Mouse (Mus musculus) lung, adult 2 months (tissue): ENCODE measurements at regions not wholly inside any gene's neighbourhood (a gene's known extent, or its start where the extent isn't known, plus 50 kb on each side); places are given as distances from the start of the nearest gene placed in this dataset.
A peak's percentile ranks its signal among the peaks of the same experiment; 100 is the strongest.

Experiments
- DNase-seq: peaks from one replicate; pipeline ENCODE4 v3.0.0; 2022
- H3K4me1 ChIP-seq: fragments of 200-500 bp; 2 replicates; pipeline ENCODE4 v1.6.1; 2011; ENCODE audit warnings: low read length; ENCODE audit not compliant: control insufficient read depth, insufficient read depth
- H3K4me3 ChIP-seq: fragments of 200-500 bp; replicated peaks from 2 replicates; pipeline ENCODE3; 2011; ENCODE audit warnings: low read depth, mild to moderate bottlenecking, control low read depth, low read length; ENCODE audit errors: extremely low read depth
- CTCF ChIP-seq: fragments of 200-500 bp; IDR thresholded peaks from 2 replicates; pipeline ENCODE4 v1.5.1; 2011; ENCODE audit warnings: mild to moderate bottlenecking, low read length, control low read depth; ENCODE audit not compliant: insufficient read depth
- POLR2A ChIP-seq: fragments of 200-500 bp; IDR thresholded peaks from 2 replicates; pipeline ENCODE4 v1.6.1; 2011; ENCODE audit warnings: low read depth, mild to moderate bottlenecking, control low read depth, low read length, borderline replicate concordance; ENCODE audit errors: extremely low read depth
- WGBS: fragments of 180-500 bp; shearing (Covaris S2); methylation state at CpG from one replicate; pipeline ENCODE4 v1.1.7; 2018; 5-methylcytosine and 5-hydroxymethylcytosine counted together

DNA sequence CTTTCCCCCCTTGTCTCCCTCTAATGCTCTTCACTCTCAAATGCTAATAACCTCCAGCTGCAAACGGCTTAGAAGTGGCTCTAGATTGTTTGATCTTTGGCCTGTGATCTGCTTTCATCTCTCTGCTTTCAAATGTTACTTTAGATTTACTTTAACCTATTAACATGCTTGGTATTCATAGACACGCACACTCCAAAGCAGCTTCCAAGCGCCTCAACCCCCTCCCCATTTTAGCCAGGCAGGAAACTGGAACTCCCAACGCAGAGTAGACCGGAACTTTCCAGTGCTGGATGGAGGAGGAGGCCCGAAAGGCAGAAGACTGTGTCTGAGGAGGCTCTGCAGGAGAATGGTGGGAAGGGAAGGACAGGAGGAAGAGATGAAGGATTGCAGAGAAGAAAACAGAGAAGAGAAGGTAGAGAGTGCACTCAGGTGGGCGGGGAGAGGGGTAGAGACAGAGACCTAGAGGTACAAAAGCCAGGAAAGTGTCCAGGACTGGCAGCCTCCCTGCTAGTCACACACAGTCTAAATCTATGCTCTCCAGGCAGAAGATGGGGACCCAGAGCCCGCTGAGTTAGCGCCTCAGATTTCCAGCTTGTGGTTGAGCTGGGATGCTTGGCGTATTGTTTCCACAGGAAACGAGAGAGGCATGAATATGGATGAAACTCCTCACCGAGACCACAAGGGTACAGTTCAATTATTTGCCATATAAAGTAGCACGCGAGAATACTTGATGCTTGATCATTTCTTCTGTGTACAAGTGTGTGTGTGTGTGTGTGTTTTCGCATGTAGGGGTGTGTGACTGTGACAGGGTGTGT, 167.6 kb upstream of the Gm4791 start:
- DNase-seq = no peak
- no peak for TF ChIP-seq POLR2A
- TF ChIP-seq CTCF = no peak
- no peaks in the 10 kb centered on the region for H3K4me1 ChIP-seq
- WGBS = 43% methylated on average over 15 of the region's 15 CpGs
- H3K4me3 ChIP-seq = no peak overlapping the region

DNA sequence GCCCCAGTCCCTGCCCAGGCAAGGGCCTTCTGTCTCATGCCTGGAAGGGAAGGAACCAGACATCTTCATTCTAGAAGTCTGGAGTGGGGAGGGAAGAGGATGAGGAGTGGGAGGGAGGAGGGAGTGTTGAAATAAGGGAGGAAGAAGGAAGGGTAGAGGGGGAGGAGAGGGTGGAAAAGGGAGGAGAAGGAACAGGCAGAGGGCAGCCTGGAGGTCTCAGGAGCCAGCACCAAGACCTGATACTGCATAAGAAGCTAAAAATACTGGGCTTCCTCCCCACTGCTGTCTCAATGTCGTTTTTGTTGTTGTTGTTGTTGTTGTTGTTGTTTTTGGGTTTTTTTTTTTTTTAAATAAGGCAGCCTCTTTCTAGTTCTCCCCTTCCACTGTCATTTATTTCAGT, 168.2 kb upstream of the Gm4791 start:
- no peak for DNase-seq

DNA sequence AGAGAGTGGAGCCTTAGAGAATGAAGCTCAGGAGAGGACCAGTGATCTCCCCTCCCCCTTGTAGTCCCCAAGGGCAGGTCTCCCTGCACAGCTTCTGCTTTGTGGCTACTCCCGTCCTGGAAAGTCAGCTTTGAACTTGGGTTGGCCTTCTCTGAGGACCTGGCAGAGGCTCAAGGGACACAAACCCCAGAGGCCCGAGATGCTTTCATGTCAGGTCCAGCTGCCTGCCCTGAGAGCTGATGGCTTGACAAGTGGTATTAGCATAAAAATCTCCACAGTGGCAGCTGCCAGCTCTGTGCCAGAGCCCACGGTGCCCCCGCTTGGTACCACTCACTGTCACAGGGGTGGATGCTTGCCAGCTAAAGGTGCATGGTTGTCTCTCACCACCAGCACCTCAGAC, 173.8 kb upstream of the Gm4791 start:
- no peak for DNase-seq
- Histone ChIP-seq H3K4me3 (no peak overlapping the region), H3K4me1 (no peaks in the 10 kb centered on the region)
- TF ChIP-seq CTCF (no peak), POLR2A (no peak)
- 45% methylated on average over 4 of the region's 4 CpGs for WGBS

More for the DNA sequence above, 168.2 kb upstream of the Gm4791 start:
- WGBS = 11% methylated on average over 1 of the region's 1 CpGs
- TF ChIP-seq CTCF (no peak), POLR2A (no peak)
- Histone ChIP-seq H3K4me1 (no peaks in the 10 kb centered on the region), H3K4me3 (no peak overlapping the region)

DNA sequence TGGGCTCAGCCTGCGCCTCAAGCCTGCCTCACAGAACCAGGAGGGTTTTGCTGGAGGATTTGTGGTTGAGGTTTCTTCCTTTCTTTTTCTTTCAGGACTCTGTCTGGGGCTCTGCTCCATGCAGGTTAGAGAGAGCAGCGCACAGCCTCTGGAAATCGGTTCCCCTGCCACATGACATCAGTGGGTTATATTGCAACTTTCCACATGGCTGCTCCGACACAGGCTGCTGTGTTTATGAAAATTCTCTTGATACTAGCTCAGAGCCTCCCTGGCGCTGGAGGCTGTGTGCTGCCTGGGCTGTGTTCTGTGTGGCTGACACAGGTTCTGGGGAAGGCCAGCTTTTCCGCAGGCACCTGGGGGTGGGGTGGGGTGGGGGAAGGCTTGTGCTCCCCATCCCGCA, 178.7 kb upstream of the Gm4791 start:
- Histone ChIP-seq H3K4me1 (no peaks in the 10 kb centered on the region), H3K4me3 (no peak overlapping the region)
- no peak for TF ChIP-seq POLR2A
- TF ChIP-seq CTCF = no peak
- no peak for DNase-seq
- 71% methylated on average over 7 of the region's 7 CpGs for whole genome bisulfite sequencing

DNA sequence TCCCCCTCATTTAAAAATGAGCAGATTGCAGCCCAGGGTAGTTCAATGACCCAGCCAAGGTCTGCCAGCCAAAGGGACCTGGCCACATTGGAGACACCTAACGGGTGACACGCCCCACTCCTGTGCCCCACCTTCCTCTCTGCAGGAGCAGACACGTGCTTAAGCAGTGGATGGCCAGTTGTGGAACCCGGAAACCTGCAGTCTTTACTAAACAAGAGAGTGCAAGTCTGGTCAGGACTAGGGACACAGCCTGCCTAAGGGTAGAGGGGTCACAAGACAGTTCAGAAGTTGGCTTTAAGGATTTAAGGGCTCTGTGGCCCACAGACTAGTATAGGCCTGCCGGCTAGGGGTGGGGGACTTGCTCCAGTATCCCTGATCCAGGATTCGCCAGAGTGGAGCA, 179.2 kb upstream of the Gm4791 start:
- Histone ChIP-seq H3K4me1 (no peaks in the 10 kb centered on the region), H3K4me3 (no peak overlapping the region)
- 44% methylated on average over 6 of the region's 6 CpGs for WGBS
- TF ChIP-seq POLR2A (no peak), CTCF (no peak)
- DNase-seq = no peak

DNA sequence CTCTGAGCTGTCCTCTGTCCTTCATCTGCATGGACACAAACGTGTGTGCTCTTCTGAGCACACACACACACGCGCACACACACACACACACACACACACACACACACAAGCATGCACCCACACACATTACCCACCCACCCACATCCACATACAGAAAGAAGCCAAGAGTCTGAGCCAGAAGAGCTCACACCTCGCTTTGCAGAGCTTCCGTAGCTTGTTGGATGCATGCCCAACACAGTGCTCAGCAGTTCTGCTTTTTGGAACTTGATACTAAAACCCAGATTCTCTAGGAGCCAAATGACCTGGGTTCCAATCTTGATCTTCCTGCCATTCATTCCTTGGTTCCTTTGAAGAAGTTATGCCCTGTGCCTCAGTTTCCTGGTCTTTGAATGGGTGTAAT, 182.4 kb upstream of the Gm4791 start:
- TF ChIP-seq CTCF (no peak), POLR2A (no peak)
- no peak for DNase-seq
- Histone ChIP-seq H3K4me1 (no peaks in the 10 kb centered on the region), H3K4me3 (no peak overlapping the region)
- WGBS = 66% methylated on average over 5 of the region's 5 CpGs

DNA sequence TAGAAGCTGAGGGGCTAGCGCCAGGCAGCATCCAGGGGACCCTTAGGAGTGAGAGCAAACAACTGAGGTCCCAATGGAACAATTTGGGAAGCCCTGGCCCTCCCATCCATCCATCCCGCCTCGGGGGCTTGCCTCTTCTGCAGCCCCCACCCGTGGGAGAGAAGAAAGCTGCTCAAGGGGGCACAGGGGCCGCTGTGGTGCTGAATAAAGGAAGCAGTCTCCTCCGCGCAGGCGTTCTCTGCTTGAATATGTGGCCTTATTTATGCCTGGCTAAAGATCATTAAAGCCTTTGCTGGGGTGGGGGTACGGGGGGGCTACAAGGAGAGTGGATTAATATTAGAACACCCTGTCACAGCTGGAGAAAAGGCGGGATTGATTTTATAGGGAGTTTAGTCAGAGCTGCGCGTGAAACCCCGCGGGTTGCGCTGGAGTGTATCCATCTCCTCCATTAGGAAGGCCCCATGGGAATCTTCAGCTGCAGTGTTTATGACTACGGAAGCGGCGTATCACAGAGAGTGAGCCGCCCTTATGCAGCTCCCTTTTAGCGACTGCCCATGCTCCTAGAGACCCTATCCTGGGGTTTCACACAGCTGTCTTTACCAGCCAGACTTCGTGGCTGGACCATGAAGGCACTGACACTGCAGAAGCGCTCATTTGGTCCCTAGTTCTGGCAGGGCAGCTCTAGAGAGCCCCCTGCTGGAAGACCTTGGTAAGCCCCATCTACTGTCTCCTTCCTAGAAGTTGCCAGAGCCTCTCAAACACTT, 183.9 kb upstream of the Gm4791 start:
- 17% methylated on average over 22 of the region's 22 CpGs for WGBS
- no peaks in the 10 kb centered on the region for H3K4me1 ChIP-seq
- no peak for TF ChIP-seq POLR2A
- peak; percentile 67 for TF ChIP-seq CTCF
- no peak overlapping the region for H3K4me3 ChIP-seq
- DNase-seq = peak; percentile 47

DNA sequence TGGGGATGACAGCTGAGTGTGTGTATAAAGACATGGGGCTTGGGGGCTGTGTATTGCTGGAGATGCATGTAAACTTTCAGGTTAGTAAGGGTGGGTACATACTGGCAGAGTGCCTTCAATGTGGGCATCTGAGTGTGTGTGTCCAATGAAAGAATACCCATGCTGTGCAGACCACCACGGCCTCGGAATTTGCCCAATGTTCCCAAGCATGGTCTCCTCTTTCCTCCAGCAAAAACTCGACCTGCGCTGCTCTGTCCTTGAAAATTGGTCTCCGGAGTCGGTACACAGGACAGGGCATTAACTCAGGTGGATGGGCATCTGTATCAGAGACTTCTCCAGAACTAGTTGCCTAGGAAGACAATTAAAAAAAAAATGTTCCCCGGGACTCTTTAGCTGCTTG, 188.3 kb upstream of the Gm4791 start:
- no peak for DNase-seq
- no peaks in the 10 kb centered on the region for H3K4me1 ChIP-seq
- TF ChIP-seq CTCF (no peak), POLR2A (no peak)
- 75% methylated on average over 7 of the region's 7 CpGs for WGBS
- no peak overlapping the region for H3K4me3 ChIP-seq

DNA sequence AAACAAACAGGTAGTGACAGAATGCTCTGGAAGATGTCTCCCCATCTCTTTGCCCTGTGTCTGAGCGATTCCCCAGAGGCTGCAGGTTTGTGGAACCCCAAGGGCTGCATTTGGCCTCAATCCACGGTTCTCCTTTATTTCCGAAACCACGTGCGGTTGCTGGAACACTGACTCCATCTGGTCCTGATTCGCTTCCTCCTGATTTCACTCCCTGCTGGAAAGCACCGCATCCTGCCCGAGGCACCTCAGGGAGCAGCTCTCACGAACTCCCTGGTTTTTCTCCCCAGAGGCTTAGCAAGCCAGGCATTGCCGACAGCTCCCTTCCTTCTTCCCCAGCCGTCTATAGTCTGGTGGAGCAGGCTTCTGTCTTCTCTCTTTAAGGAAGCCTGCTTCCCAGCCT, 203.1 kb upstream of the Gm4791 start:
- WGBS = 72% methylated on average over 11 of the region's 11 CpGs
- TF ChIP-seq CTCF (no peak), POLR2A (no peak)
- no peak for DNase-seq
- H3K4me1 ChIP-seq = no peaks in the 10 kb centered on the region
- H3K4me3 ChIP-seq = no peak overlapping the region

DNA sequence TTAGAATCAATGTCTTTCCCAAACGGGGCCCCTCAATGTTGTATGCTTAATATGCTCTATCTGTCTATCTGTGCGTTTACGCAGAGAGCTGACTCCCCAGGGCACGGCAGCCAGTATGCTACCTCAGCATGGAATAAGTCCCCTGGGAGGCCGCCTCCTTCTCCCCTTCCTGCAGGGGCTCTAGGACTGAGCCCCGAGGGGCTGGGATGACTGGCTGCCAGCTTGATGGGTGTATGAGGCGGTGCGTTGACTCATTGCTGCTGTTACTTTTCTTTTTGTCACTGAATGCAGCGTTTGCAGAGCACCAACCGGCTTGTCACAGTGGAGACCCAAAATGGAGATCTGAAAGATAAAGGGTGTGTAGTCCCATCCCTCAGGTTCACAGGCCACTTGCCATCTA, 209.5 kb upstream of the Gm4791 start:
- no peak for TF ChIP-seq POLR2A
- no peak for TF ChIP-seq CTCF
- H3K4me1 ChIP-seq = no peaks in the 10 kb centered on the region
- no peak for DNase-seq
- no peak overlapping the region for H3K4me3 ChIP-seq
- 60% methylated on average over 10 of the region's 10 CpGs for WGBS
